Mouse (Mus musculus) limb, embryonic 10.5 days (tissue): Measurements from ENCODE around the gene Cd4. TPM values are rescaled to one million over a fixed set of nuclear protein-coding genes. Genes with fewer than 3 reads are reported as not detected.

ENCODE experiments used
- DNase-seq: peaks from one replicate; pipeline ENCODE4 v3.0.0-alpha.2; 2017; ENCODE audit warnings: low spot score
- H3K27ac ChIP-seq: fragments of 300-500 bp; sonication (generic); 2 replicates; pipeline ENCODE4 v1.5.1; 2016; ENCODE audit warnings: mild to moderate bottlenecking
- H3K27me3 ChIP-seq: fragments of 300-500 bp; sonication (generic); 2 replicates; pipeline ENCODE4 v1.6.1; 2016; ENCODE audit warnings: low read depth, mild to moderate bottlenecking; ENCODE audit not compliant: poor library complexity, severe bottlenecking
- H3K36me3 ChIP-seq: fragments of 300-500 bp; sonication (generic); 2 replicates; pipeline ENCODE4 v1.6.1; 2016; ENCODE audit warnings: mild to moderate bottlenecking, moderate library complexity
- H3K4me1 ChIP-seq: fragments of 300-500 bp; sonication (generic); 2 replicates; pipeline ENCODE4 v1.6.1; 2016
- H3K4me3 ChIP-seq: fragments of 300-500 bp; sonication (generic); 2 replicates; pipeline ENCODE4 v1.5.1; 2016; ENCODE audit warnings: mild to moderate bottlenecking, moderate library complexity
- H3K9me3 ChIP-seq: fragments of 300-500 bp; sonication (generic); replicated peaks from 2 replicates; pipeline ENCODE4 v1.6.1; 2016; ENCODE audit warnings: mild to moderate bottlenecking
- WGBS: fragments of 180-500 bp; shearing (Covaris S2); methylation state at CpG from one replicate; pipeline ENCODE4 v1.1.7; 2016; 5-methylcytosine and 5-hydroxymethylcytosine counted together
- polyA plus RNA-seq: library from polyadenylated mRNA; unstranded; fragments of >200 nt; fragmentation: Nextera tagmentation; extraction: Ambion mirVana; gene quantifications from 2 replicates; pipeline ENCODE4 v1.2.1, GENCODE M21; 2016

Gene Cd4
- not detected in 2 replicates for polyA plus RNA-seq

DNA sequence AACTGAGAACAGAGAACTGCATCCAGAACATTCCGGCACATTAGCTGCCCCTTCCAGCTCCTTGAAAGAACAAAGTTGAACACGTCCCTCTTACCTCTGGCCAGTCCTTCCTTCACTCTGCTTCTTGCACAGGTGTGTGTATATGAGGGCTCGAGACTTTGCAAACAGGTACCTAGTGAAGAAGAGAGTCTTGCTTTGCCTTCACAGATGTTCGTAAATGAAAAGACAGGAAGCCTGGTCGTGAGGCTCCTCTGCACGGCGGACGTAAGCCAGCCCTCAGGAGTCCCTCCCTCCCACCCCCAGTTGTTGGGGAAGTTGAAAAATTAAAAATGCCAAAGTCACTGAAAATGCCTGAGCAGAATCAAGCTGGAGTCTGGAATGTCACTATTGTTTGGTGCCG, at the start of gene Cd4:
Gene Cd4, minus strand, starts transcription at position 236 of the 400 bp plus-strand sequence.
- H3K4me3 ChIP-seq = no peak within 1 kb of the TSS
- no peaks in the 10 kb centered on the region for H3K27me3 ChIP-seq
- H3K36me3 ChIP-seq = no peaks in the 10 kb centered on the region
- H3K4me1 ChIP-seq = peaks cover 5% of the 10 kb centered on the region; the same call in 1 of the 2 replicates
- H3K9me3 ChIP-seq = no peaks in the 10 kb centered on the region
- no peak for DNase-seq
- no peak within 1 kb of the TSS for H3K27ac ChIP-seq
- 91% methylated on average over 9 of the region's 9 CpGs for WGBS

DNA sequence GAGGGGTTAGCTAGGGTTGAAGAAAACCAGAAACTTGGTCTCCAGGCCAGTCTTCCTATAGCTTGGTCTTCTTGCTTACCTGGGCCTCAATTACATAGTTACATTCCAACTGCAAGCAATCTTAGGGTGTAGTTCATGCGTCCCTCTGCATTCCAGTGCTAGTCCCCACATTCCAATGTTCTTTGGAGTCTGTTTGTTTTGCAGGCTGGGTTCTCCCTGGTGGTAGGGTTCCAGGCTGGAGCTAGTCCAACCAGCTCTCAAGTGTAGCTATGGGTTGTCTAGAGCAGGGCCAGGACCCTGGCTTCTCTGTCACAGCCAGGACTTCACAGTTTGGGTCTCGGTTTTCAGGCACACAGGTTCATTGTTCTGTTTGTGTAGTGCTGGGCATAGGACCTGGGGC, 49.5 kb upstream of the Cd4 start:
- WGBS = 94% methylated on average over 2 of the region's 2 CpGs
- no peak for DNase-seq
- Histone ChIP-seq H3K4me3 (no peak overlapping the region), H3K36me3 (peaks cover 73% of the 10 kb centered on the region), H3K27ac (no peak overlapping the region), H3K4me1 (peaks cover 18% of the 10 kb centered on the region), H3K9me3 (no peaks in the 10 kb centered on the region), H3K27me3 (no peaks in the 10 kb centered on the region)

DNA sequence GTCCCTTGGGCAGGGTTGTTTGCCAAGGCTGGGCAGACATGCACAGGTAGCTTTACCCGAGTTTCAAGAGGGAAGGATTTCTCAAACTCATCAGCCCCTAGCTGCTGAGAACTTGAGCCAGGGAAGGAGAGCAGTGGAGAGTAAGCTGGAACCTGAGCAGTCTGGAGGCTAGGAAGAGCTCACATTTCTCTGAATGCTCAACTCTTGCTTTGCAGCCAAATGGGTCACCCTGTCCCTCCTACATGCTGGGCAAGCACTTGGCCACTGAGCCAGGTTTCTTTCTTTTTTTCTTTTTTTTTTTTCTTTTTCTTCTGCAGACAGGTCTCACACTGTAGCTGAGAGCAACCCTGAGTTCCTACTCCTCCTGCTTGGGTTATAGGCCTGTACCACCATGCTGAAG, 48.7 kb upstream of the Cd4 start:
- peaks cover 24% of the 10 kb centered on the region for H3K4me1 ChIP-seq
- peaks cover 76% of the 10 kb centered on the region for H3K36me3 ChIP-seq
- H3K27ac ChIP-seq = no peak overlapping the region
- WGBS = 84% methylated on average over 1 of the region's 1 CpGs
- no peaks in the 10 kb centered on the region for H3K9me3 ChIP-seq
- H3K4me3 ChIP-seq = no peak overlapping the region
- no peaks in the 10 kb centered on the region for H3K27me3 ChIP-seq
- no peak for DNase-seq

- Histone ChIP-seq H3K4me1 (peaks cover 32% of the 10 kb centered on the region), H3K27me3 (no peaks in the 10 kb centered on the region), H3K36me3 (peaks cover 72% of the 10 kb centered on the region), H3K9me3 (no peaks in the 10 kb centered on the region), H3K4me3 (no peak overlapping the region), H3K27ac (no peak overlapping the region)
- no peak for DNase-seq
- WGBS = 90% methylated on average over 7 of the region's 7 CpGs
These were observed 46.6 kb upstream of the Cd4 start for GRCm38 (mm10) chr6:124934670-124935069.

DNA sequence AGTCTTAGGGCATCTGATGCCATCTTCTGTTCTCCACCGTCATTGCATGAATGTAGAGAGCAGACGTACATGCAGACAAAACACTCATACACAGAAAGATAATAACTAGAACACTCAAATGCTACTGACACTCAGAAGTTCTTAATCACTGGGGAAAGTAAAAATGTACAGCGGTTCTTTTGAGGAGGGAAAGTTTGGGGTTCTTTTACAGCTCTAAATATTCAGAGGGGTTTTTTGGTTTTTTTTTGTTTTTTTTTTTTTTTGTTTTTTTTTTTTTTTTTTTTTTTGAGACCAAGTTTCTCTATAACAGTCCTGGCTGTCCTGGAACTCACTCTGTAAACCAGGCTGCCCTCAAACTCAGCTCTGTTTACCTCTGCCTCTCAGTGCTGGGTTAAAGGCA, 45.1 kb upstream of the Cd4 start:
- Histone ChIP-seq H3K27me3 (no peaks in the 10 kb centered on the region), H3K4me1 (peaks cover 35% of the 10 kb centered on the region), H3K27ac (no peak overlapping the region), H3K4me3 (peak overlapping the region; percentile 84), H3K36me3 (peaks cover 58% of the 10 kb centered on the region), H3K9me3 (no peaks in the 10 kb centered on the region)
- no peak for DNase-seq
- WGBS = 89% methylated on average over 3 of the region's 3 CpGs

- DNase-seq = no peak
- WGBS = 57% methylated on average over 12 of the region's 12 CpGs
- H3K27me3 ChIP-seq = no peaks in the 10 kb centered on the region
- peaks cover 49% of the 10 kb centered on the region for H3K36me3 ChIP-seq
- no peaks in the 10 kb centered on the region for H3K9me3 ChIP-seq
- peak overlapping the region; percentile 84 for H3K4me3 ChIP-seq
- peak overlapping the region; percentile 94 for H3K27ac ChIP-seq
- peaks cover 35% of the 10 kb centered on the region for H3K4me1 ChIP-seq
These were observed 44.3 kb upstream of the Cd4 start for GRCm38 (mm10) chr6:124932314-124932695.

- Histone ChIP-seq H3K36me3 (peaks cover 44% of the 10 kb centered on the region), H3K27ac (peak overlapping the region; percentile 94), H3K4me3 (peak overlapping the region; percentile 84), H3K4me1 (peaks cover 35% of the 10 kb centered on the region), H3K9me3 (no peaks in the 10 kb centered on the region), H3K27me3 (no peaks in the 10 kb centered on the region)
- 1% methylated on average over 48 of the region's 48 CpGs for WGBS
- DNase-seq = no peak
These were observed 43.7 kb upstream of the Cd4 start for GRCm38 (mm10) chr6:124931525-124932313.

DNA sequence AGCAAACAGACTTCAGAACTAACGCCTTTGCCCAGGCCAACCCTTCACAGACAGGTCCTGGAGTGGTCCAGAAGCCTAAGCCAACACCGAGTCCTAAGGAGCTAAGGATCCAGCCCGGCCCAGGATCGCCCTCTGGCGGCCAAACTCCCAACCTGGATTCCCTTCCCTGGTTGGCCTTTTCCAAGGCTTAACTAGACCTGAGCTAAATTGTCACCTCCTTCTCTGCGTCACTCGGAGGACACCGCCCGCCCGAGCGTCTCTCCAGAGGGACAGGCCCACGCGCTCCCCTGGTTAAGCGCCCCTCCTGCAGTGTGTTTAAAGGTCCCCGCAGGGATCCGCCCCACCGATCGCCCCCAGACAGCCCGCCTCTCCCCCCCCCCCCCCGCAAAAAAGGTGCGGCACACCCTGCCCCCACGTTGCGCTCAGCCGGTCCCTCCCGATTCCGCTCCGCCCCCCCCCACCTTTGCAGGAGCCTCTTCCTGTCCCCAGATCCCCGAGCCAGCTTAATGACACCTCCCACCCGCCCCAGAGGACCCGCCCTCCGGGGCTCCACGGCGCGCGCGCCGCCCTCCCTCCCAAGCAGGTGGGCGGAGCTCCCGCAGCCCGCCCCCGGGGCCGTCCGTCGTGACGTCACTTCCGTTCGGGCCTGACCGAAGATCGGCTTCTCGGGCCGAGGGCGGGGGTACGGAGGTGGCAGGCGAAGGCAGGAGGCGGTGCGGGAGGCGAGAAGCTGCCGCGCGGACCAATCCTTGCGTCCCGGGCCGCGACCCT, 42.9 kb upstream of the Cd4 start, which contains the start of gene Mlf2:
Gene Mlf2, plus strand, starts transcription at position 633 of the 771 bp plus-strand sequence.
- Histone ChIP-seq H3K36me3 (peaks cover 36% of the 10 kb centered on the region), H3K4me1 (peaks cover 38% of the 10 kb centered on the region), H3K27me3 (no peaks in the 10 kb centered on the region), H3K27ac (peak within 1 kb of the TSS; percentile 94), H3K4me3 (peak within 1 kb of the TSS; percentile 84), H3K9me3 (no peaks in the 10 kb centered on the region)
- DNase-seq = peak; percentile 100
- WGBS = under 1% methylated on average over 57 of the region's 64 CpGs

DNA sequence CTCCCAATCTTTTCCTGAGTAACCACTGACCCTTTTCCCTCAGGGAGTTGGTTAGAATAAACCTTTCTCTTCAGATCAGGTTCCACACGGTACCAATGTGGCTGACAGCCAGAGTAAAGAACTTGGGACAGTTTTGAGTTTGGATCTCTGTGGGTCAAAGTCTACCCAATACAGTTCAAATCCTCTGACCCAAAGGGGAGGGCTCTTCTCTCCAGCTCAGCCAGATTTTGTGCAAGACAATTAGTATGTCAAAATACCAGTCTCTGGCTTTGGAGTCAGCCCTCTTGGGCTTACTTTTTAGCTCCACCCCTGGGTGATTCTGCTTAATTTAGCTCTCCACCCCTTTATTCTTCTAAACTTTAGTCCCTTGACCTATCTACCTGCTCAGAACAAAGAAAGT, 42.2 kb upstream of the Cd4 start:
- H3K4me3 ChIP-seq = peak overlapping the region; percentile 84

DNA sequence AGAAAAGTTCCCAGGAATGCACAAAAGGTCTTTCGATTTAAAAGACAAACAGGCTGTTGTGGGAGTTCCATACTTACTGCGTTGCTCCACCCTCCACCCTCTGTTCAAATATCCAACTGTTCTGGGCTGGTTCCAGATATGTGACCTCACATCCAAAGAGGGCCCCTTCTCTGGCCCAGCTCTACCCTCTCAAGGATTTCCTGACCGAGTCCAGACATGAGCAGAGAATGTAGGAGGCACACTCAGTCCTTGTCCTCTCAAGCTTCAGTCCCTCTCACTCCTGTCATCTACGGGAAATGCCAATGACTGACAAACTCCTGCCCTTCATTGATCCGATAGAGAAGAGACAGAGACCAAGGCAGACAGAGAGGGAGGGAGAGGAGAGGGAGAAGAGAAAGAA, 37.9 kb upstream of the Cd4 start:
- Histone ChIP-seq H3K4me1 (peaks cover 38% of the 10 kb centered on the region), H3K9me3 (no peaks in the 10 kb centered on the region), H3K27ac (peak overlapping the region; percentile 64), H3K36me3 (no peaks in the 10 kb centered on the region), H3K27me3 (no peaks in the 10 kb centered on the region), H3K4me3 (no peak overlapping the region)
- WGBS = 63% methylated on average over 5 of the region's 5 CpGs
- DNase-seq = no peak

More for the DNA sequence above, 42.2 kb upstream of the Cd4 start:
- no peak for DNase-seq
- no peaks in the 10 kb centered on the region for H3K27me3 ChIP-seq
- peak overlapping the region; percentile 94 for H3K27ac ChIP-seq
- H3K4me1 ChIP-seq = peaks cover 45% of the 10 kb centered on the region
- H3K36me3 ChIP-seq = peaks cover 29% of the 10 kb centered on the region
- H3K9me3 ChIP-seq = no peaks in the 10 kb centered on the region
- whole genome bisulfite sequencing = 57% methylated on average over 1 of the region's 1 CpGs

- DNase-seq = no peak
- H3K9me3 ChIP-seq = no peaks in the 10 kb centered on the region
- H3K4me1 ChIP-seq = peaks cover 42% of the 10 kb centered on the region
- no peaks in the 10 kb centered on the region for H3K27me3 ChIP-seq
- peak overlapping the region; percentile 64 for H3K27ac ChIP-seq
- no peak overlapping the region for H3K4me3 ChIP-seq
- H3K36me3 ChIP-seq = no peaks in the 10 kb centered on the region
- WGBS = 23% methylated on average over 12 of the region's 12 CpGs
These were observed 37.3 kb upstream of the Cd4 start for GRCm38 (mm10) chr6:124925173-124925793.

DNA sequence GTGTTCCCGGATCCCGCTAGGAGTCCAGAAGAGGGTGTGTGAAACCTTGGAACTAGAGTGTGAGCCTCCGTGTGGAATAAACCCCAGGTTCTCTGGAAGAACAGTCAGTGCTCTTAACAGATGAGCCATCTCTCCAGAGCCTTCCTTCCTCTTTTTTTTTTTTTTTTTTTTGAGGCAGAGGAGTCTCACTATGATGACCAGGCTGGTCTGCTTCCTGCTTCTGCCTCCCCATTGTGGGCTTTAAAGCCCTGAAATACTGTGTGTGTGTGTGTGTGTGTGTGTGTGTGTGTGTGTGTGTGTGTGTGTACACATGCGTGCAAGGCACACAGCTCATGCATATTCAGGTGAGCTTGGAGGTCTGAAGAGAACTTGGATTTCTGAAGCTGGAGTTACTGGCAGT, 33.5 kb upstream of the Cd4 start:
- no peak for DNase-seq
- no peaks in the 10 kb centered on the region for H3K9me3 ChIP-seq
- no peaks in the 10 kb centered on the region for H3K27me3 ChIP-seq
- H3K4me1 ChIP-seq = peaks cover 66% of the 10 kb centered on the region
- H3K36me3 ChIP-seq = no peaks in the 10 kb centered on the region
- WGBS = 77% methylated on average over 4 of the region's 4 CpGs
- H3K27ac ChIP-seq = peak overlapping the region; percentile 100
- H3K4me3 ChIP-seq = no peak overlapping the region
